Mouse (Mus musculus) C2C12 (cell line): ENCODE data around the gene Ttc21a.

Experiments
- CTCF ChIP-seq: IDR thresholded peaks from one replicate; pipeline ENCODE4 v1.5.1; 2011; ENCODE audit not compliant: control insufficient read depth, insufficient read depth, insufficient read length
- MAX ChIP-seq: IDR thresholded peaks from one replicate; pipeline ENCODE4 v1.6.1; 2011; ENCODE audit warnings: mild to moderate bottlenecking, control low read depth

DNA sequence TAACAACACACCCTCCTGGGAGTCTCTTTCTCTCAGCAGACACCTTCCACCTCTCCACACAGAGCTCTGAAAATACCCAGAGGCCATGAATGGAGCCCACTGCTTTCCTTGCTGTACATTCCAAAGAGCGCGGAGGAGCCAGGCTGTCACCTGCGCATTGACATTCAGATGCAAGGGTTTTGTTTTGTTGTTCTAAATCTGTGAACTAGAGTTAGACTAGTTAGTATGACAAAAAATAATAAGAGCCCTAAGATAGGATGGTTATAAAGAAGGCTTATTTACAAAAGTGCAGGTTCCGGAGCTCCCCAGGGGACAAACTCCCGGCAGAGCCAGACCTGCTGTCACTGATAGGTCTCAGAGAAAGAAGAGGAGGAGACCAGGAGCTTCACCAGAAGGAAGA lies 53.9 kb downstream of the Ttc21a start:
- no peak for TF ChIP-seq CTCF
- TF ChIP-seq MAX, result no peak
